8 mouse cellular contexts compared by ENCODE assay signal in genomic region chr11:116332232-116332982, GRCm38 (mm10). TPM values are rescaled to one million over a fixed set of nuclear protein-coding genes. Genes with fewer than 3 reads are reported as not detected.
DNase-seq lines count a peak whose midpoint lies in the region; ATAC-seq lines count a peak whose summit lies in the region.

No protein-coding gene starts in this region.

- intact Hi-C loops in left cerebral cortex, postnatal 4 days (cut with DNase I): no loop called here
- intact Hi-C loops in heart, postnatal 14 days (cut with DNase I): no loop called here

- peak; percentile 27 for DNase-seq in cerebellum, adult 11-12 months
- DNase-seq in cerebellum, adult 9-10 months: no peak
- DNase-seq in right cerebral cortex, postnatal 14 days: peak; percentile 57
- DNase-seq in right cerebral cortex, postnatal 36 days (ENCODE audit: low spot score in 2 of 2): no peak
- peak; percentile 72 for DNase-seq in left cerebral cortex, postnatal 4 days
- no peak for DNase-seq in heart, adult 11 months
- no peak for DNase-seq in heart, postnatal 14 days

- WGBS in stomach, embryonic 15.5 days: 39% methylated on average over 19 of the region's 19 CpGs

- ATAC-seq in stomach, embryonic 15.5 days (ENCODE audit: insufficient read depth, low FRiP score, low read depth): peak; percentile 9; the same call in 1 of the 2 replicates

- no peak overlapping the region for H3K4me2 ChIP-seq in stomach, embryonic 15.5 days

- peaks cover 38% of the 10 kb centered on the region for H3K4me1 ChIP-seq in stomach, embryonic 15.5 days

- H3K27me3 ChIP-seq in stomach, embryonic 15.5 days (replicated peaks): peaks cover 22% of the 10 kb centered on the region

- H3K9me3 ChIP-seq in stomach, embryonic 15.5 days: no peaks in the 10 kb centered on the region

- H3K9ac ChIP-seq in stomach, embryonic 15.5 days: no peak overlapping the region

- no peak overlapping the region for H3K4me3 ChIP-seq in stomach, embryonic 15.5 days (replicated peaks)

- H3K36me3 ChIP-seq in stomach, embryonic 15.5 days: no peaks in the 10 kb centered on the region

- H3K27ac ChIP-seq in stomach, embryonic 15.5 days: no peak overlapping the region

RNA-seq across cellular contexts. Expression of gene Foxj1, which starts 2.8 kb away (rescaled TPM):
- 1 to 10 TPM; 6.6 to 9.3 TPM for total RNA-seq in left cerebral cortex, postnatal 4 days (2021)
- 0.97 and 1.1 TPM in 2 replicates for polyA plus RNA-seq in stomach, embryonic 15.5 days (2015; fragmentation: Nextera tagmentation; extraction: Ambion mirVana)
- total RNA-seq in heart, postnatal 14 days (2021): 1 to 10 TPM in 1 of 2 experiments, under 1 TPM in 1; 0.07 to 1.5 TPM

RNA-seq across cellular contexts. Expression of gene Exoc7, which starts 25.4 kb away (rescaled TPM):
- total RNA-seq in left cerebral cortex, postnatal 4 days (2021): 100 to 1,000 TPM; 112 to 117 TPM
- polyA plus RNA-seq in stomach, embryonic 15.5 days (2015; fragmentation: Nextera tagmentation; extraction: Ambion mirVana): 52.3 and 52.9 TPM in 2 replicates
- 10 to 100 TPM; 44.3 to 52.3 TPM for total RNA-seq in heart, postnatal 14 days (2021)

RNA-seq across cellular contexts. Expression of gene Galr2, which starts 51.7 kb away (rescaled TPM):
- under 1 TPM; 0.18 to 0.20 TPM for total RNA-seq in left cerebral cortex, postnatal 4 days (2021)
- 0.15 and 0.35 TPM in 2 replicates for polyA plus RNA-seq in stomach, embryonic 15.5 days (2015; fragmentation: Nextera tagmentation; extraction: Ambion mirVana)
- not detected for total RNA-seq in heart, postnatal 14 days (2021)

RNA-seq across cellular contexts. Expression of gene Srp68, which starts 58.4 kb away (rescaled TPM):
- 10 to 100 TPM; 53.2 to 57.1 TPM for total RNA-seq in left cerebral cortex, postnatal 4 days (2021)
- polyA plus RNA-seq in stomach, embryonic 15.5 days (2015; fragmentation: Nextera tagmentation; extraction: Ambion mirVana): 89.5 and 101 TPM in 2 replicates
- 10 to 100 TPM; 54.4 to 55.6 TPM for total RNA-seq in heart, postnatal 14 days (2021)

Comparison
In these comparisons a context has a peak if more than half of its experiments do, and no peak if none do; other contexts are left out.
1. DNase-seq: peak in cerebellum, adult 11-12 months (single experiment), right cerebral cortex, postnatal 14 days (single experiment) and left cerebral cortex, postnatal 4 days (single experiment); none in cerebellum, adult 9-10 months (single experiment), right cerebral cortex, postnatal 36 days (0 of 2), heart, adult 11 months (single experiment) and heart, postnatal 14 days (0 of 2).